Mouse (Mus musculus) Muller cell, postnatal 12 days (primary cell): ENCODE measurements around the gene Otud7b.
A peak's percentile ranks its signal among the peaks of the same experiment; 100 is the strongest.
"Not testable (repeated sequence)": the region's sequence is repeated elsewhere in the genome, so short reads cannot be mapped to it uniquely, and the experiment has no call there.

Experiments used
- DNase-seq: peaks from one replicate; pipeline ENCODE4 v3.0.0-alpha.2; 2015; ENCODE audit errors: inconsistent ontology term

Otud7b gene

GRCm38 (mm10) chr3:96135011-96135410 lies 30.7 kb downstream of the Otud7b start:
- no peak for DNase-seq

DNA sequence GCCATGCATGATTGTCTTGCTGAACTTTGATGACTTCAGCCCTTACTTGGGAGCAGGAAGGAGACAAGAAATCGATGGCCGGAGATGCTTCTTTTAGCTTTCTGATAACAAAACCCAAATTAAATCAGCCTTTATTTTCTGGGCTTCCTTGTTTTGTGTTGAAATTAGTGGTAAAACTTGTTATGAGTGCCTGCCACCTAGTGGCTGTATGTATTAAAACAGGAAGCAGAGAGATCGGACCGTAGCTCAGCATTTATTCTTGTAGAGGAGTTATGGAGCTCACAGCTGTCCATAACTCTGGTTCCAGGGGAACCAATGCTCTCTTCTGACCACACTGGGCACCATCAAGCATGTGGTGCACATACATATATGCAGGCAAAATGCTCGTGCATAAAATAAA lies 43.6 kb downstream of the Otud7b start:
- peak; percentile 58 for DNase-seq

- no peak for DNase-seq
Observed at GRCm38 (mm10) chr3:96151836-96152235, 47.5 kb downstream of the Otud7b start.

GRCm38 (mm10) chr3:96152611-96153010 lies 48.3 kb downstream of the Otud7b start:
- DNase-seq, result no peak

DNA sequence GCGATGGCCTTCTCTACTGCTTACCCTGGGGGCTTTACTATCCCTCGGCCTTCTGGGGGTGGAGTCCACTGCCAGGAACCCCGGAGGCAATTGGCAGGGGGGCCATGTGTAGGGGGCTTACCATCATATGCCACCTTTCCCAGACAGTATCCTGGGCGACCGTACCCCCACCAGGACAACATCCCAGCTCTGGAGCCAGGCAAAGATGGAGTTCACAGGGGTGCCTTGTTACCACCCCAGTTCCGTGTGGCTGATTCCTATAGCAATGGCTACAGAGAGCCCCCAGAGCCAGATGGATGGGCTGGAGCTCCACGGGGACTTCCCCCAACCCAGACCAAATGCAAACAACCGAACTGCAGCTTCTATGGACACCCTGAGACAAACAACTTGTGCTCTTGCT lies 51.2 kb downstream of the Otud7b start:
- DNase-seq, result no peak

DNA sequence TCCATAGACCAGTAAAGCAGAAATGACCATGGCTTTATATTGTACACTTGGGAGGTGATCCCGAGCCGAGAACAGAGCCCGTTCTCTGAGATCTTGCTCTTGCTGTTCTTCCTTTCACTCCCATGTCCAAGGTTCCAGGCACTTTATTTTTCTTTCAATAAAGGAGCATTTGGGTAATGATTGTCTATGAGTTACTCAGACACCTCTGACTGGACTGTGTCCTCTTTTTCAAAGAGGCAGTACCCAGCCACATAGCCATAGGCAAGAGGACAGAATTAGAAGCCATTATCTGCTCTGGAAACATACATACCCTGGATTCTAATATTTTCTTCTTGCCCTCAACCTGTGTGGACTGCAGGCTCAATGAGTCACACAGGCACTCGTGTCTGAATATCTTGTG lies 55.5 kb downstream of the Otud7b start:
- no peak for DNase-seq

- DNase-seq, result peak; percentile 79
Observed at GRCm38 (mm10) chr3:96160222-96160802, 56.0 kb downstream of the Otud7b start.

- DNase-seq, result peak; percentile 83
Observed at GRCm38 (mm10) chr3:96160803-96161516, 56.6 kb downstream of the Otud7b start.

DNA sequence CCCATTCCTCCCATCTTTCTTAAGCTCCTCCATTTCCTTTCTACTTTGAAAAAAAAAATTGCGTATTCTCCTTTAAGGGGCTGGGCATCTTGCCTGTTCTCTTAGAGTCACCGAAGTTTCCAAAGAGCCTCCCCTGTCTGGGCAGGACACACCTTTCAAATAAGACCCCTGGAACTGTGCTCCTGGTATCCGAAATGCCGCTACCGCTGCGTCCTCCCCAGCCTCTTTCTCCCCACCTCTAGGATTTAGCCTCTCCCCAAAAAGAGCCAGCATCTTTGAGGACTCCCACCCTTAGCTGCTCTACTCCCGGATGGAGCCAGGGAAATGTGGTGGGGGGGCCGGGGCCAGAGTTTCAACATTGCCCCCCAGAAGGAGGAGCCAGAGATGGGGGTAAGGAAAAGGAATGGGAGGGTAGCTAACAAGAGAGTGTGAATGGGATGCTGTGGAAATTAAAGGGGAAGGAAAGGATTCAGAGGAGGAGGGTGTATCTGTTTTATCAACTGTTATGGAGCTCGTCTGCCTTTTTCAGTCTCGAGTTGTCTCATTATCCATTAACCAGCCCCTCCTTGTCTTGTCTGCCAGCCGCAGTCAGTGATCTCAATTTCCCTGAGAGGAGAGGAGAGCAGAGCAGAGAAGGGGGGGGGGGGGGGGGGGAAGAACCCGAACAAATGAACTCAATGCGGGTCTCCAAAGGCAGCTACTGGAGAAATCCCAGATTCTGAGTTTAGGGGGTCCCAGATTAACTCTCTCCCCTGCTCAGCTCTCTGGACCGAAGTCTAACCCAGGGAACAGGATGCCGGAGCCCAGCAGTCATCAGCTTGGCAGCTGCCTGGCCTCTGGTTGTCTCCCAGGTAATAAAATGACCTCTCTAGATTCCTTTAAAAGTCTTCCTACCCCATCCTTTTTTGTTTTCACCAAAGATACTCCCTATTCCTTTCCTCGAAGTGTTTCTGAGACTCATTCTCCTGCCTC lies 57.8 kb downstream of the Otud7b start, which contains the start of gene Mtmr11:
Mtmr11 (plus strand) TSS at position 136 of the 972 bp plus-strand sequence.
- peak; percentile 47 for DNase-seq

GRCm38 (mm10) chr3:96163040-96163439 lies 58.7 kb downstream of the Otud7b start:
- no peak for DNase-seq

DNA sequence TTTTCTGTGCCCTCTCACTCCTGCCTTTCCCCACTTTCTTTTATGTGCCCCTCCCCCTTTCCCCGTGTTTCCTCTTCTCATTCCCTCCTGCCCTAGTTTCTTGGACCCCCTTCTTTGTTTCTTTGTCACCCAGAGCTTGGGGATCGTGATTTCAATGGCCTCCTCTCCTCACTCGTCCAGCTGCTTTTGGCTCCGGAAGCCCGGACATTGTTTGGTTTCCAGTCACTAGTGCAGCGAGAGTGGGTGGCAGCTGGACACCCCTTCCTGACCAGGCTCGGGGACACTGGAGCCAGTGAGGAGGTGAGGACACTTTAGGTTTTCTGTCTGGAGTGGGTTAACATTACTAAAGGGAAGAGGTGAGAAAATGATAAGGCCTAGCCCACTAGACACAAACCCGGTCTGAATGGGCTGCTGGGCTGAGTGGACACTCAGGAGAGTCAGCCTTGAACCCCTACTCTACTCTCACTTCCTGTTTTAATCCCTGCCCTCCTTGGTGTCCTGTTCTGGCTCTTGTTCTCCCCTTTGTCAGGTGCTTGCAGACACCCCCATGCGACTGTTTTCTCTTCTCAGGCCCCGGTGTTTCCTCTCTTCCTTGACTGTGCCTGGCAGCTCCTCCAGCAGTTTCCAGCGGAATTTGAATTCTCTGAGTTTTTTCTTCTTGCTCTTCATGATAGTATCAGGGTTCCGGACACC lies 64.3 kb downstream of the Otud7b start:
- no peak for DNase-seq

- no peak for DNase-seq
Observed at GRCm38 (mm10) chr3:96170276-96170675, 65.9 kb downstream of the Otud7b start.

DNA sequence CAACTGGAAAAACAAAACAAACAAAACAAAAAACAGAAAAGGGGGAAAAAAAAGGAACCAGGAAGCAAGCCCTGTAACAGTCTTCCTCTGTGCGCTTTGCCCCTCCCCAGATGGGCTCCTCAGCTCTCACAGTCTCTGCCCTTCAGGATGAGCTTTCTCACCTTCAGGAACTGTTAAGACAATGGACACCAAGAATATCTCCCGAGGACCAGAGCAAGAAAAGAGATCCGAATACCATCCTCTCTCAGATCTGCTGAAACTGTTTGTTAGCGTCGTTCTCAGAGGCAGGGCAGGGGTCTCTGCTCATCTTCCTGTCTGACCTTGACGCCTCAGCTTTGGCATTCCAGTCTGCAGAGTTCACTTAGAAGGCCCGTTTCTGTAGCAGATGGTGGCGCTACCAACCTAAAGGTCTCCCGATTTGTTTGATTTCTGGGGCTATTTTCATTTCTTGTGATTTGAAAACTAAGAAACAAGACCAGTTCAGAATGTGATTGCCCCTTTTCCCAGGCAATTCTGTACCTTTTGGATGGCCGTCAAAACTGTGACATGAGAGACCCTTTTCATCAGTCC lies 66.7 kb downstream of the Otud7b start:
- DNase-seq, result no peak

GRCm38 (mm10) chr3:96171583-96172196 lies 67.4 kb downstream of the Otud7b start:
- no peak for DNase-seq

DNA sequence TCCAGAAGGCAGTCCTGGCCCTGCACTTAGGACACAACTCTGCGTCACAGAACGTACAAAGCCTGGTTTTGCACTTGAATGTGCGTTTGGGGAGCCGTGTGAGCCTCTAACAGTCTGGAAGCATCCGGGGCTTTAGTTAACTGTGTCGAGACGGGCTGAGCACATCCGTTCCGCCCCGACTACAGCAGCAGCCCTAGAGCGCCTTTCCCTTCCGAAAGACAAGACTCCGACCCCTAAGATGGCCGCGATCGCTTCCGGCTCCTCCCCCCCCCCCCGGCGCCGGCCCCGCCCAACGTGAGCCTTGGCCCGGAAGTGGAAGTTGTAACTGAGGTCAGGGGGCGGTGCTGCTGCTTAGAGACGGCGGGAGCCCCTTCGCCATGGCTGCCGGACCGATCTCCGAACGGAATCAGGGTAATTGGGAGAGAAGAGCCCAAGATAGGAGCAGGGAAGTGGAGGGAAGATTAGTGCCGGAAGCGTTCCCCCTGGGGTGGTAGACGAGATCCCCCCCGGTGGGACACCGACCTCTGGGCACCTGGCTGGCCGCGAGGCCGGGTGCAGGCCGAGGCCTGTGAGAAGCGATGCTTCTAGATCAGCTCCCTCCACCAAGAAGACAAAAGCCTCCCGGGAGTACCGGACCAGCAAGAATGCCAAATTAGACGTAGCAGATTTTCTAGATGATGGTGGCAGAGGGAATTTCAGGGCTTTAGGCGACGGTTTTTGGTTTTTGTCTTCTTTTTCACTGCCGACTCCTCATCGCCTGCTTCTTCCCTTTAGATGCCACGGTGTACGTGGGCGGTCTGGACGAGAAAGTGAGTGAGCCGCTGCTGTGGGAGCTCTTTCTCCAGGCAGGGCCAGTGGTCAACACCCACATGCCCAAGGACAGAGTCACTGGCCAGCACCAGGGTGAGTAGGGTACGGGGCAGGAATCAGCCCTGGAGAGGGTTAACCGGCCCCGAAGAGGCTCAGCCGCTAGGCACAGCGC lies 68.2 kb downstream of the Otud7b start, which contains the start of gene Sf3b4:
Sf3b4 (plus strand) TSS at position 136 of the 982 bp plus-strand sequence.
- peak; percentile 96 for DNase-seq

DNA sequence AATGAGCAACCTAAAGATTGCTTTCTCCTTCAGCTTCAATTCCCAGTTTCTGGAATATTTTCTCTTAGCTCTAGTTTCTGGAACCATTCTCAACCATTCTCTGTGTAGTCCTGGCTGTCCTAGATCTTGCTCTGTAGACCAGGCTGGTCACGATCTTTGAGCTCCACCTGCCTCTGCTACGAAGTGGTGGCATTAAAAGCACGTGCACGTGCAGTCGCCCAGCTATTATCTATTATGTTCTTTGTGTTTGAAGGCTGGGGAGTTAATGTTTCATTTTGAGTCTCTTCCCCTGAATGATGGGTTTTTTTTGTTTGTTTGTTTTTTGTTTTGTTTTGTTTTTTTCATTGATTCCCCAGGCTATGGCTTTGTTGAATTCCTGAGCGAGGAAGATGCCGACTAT lies 68.9 kb downstream of the Otud7b start:
- DNase-seq, result no peak

- not testable (repeated sequence) for DNase-seq
Observed at GRCm38 (mm10) chr3:96174042-96174441, 69.7 kb downstream of the Otud7b start.

GRCm38 (mm10) chr3:96175251-96175650 lies 70.9 kb downstream of the Otud7b start:
- no peak for DNase-seq

GRCm38 (mm10) chr3:96178427-96178826 lies 74.1 kb downstream of the Otud7b start:
- no peak for DNase-seq

GRCm38 (mm10) chr3:96178902-96179301 lies 74.6 kb downstream of the Otud7b start:
- no peak for DNase-seq
